Mouse (Mus musculus): ENCODE measurements around the gene Gdap1l1.

DNA sequence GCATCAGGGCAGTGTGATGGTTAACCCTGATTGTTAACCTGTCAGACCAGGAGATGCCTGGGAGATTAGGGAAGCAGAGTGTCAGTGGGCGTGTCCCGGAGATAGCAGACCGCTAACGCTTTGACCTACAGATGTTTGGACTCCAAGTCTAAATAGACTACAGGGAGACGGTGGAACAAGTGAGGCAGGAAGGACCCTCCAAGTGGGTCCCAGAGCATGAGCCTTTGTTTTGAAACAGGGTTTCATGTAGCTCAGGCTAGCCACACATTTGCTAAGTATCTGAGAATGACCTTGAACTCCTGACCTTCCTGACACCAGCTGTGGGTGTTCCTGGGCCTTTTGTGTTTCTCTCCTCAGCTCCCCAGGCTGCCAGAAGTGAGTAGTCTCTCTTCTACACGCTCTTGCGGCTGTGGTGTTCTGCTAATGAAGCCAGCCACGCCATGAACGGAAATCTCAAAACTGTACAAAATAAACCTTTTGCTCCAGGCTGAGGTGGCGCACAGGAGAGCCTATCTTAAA, 25.0 kb downstream of the Gdap1l1 start:
- TF ChIP-seq CTCF (IDR thresholded peaks at IDR 0.05; ENCODE audit: low read depth) = no peak
- TF ChIP-seq EP300 (IDR thresholded peaks at IDR 0.05; ENCODE audit: low read depth) = no peak
